Mouse (Mus musculus): ENCODE measurements at regions not wholly inside any gene's neighbourhood (a gene's known extent, or its start where the extent isn't known, plus 50 kb on each side); places are given as distances from the start of the nearest gene placed in this dataset.

DNA sequence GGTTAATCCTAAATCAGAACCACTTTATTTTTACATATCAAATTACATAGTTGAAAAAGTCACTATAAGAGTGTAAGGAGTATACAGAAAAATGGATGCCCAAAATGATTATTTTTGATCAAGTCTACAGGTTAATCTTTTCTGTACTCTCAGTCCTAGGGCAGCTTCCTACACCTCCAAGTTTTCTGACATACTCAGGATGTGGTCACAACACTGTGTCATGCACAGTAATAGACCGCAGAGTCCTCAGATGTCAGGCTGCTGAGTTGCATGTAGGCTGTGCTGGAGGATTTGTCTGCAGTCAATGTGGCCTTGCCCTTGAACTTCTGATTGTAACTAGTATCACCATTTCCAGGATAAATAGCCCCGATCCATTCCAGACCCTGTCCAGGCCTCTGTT lies 925.1 kb downstream of the Adam6a start:
- no peak for TF ChIP-seq CTCF (IDR thresholded peaks at IDR 0.05; ENCODE audit: low read depth)
- no peak for TF ChIP-seq EP300 (IDR thresholded peaks at IDR 0.05; ENCODE audit: low read depth)
